Mouse (Mus musculus) kidney, postnatal 25 days (tissue): ENCODE results near the gene Pbx1.

ENCODE experiments used
- DNase-seq, 2 experiments: peaks; one replicate each; pipeline ENCODE4 v3.0.0; 2021; ENCODE audit warnings: mixed read lengths in 2 of 2

Pbx1 gene

DNA sequence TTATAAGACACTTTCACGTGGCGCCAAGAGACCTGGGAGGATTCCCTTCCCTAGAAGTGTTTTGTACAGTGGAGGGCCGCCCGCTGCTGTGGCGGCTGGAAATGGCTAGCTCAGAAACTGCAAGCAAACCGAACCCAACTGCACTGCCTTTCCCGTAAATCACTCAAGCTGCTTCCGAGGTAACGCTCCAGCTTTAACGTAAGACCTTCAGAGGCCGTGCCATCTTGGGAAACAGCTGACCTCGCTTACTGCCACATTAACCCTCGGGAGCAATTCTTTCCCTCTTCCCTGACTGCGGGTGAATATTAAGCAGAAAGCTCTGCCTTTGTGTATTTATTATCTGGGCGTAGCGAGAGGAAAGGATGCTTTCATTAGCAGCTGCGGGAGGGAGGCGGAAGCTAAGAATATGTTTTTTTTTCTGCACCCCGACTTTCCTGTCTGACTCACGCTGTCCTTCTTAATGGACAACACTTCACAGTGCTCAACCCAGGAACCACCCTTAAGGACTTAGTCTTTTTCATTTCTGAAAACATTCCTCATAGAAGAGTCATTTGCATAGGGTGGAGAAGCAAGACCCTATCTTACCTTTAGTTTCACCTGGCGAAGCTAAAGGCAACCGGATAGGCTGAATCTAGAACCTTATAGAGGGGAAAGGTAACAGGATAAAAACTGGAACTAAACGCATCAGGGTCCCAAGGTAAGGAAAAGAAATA, 268.4 kb downstream of the Pbx1 start:
- peak; percentile 15 to 48 for DNase-seq

DNA sequence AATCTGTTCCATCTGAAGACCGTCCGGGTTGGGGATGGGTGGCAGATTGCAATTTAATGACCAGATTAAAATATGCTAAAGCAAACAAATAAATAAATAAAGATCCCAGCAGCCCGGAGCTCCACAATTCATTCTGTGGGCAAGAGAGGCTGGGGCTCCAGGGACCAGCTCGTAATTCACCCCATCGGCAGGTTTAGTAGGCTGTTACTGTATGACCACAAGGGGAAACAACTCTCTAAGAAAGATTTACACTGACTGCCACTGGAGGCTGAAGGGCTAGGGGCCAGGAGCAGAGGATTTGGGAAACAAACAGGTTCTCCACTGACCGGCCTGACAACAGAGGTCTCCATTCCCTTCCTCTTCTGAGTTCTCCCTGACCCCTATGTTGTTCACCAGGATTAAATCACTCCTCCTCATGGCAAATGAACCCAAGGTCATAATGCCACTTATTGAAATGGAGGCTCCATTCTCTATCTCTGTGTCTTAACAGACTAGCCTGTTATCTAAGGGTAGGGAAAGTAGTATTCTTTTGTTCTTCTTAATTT, 292.9 kb downstream of the Pbx1 start:
- no peak for DNase-seq

- no peak for DNase-seq
Measured at GRCm38 (mm10) chr1:168138669-168139068, 293.4 kb downstream of the Pbx1 start.

DNA sequence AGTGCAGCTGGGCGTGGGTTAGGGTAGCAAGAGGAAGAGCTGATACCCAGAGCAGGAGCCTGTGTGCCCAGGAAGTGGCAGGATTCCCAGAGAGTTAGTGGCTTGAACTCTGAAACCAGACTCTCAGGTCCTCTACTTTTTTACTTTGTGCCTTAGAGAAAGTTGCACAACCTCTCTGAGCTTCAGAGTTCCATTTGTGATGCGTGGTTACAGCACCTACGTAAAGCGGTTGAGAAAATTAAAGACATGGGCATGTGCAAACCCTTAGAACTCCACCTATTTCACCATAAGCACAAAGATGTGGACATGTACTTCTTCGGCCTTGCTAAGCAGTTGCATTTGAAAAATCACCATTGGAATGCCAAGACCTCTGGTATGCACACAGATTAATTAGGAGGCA, 294.2 kb downstream of the Pbx1 start:
- DNase-seq = no peak

DNA sequence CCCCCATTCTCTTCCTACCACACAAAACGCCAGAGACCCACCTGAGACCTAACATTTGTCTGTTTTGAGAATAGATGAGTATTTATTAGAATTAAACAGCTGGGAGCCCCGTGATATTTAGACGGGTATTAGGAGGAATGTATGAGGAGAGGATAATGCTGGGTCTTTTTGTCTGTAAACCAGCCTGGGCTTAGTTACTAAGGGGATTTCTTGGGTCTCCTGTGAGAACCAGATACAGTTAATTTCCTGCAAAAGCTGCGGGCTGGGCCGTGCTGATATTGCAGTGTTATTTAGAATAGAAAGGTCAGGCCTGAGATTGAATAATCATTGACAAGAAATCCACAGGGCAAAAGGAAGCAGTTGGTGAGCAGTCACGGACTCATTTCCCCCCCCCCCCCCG, 296.5 kb downstream of the Pbx1 start:
- DNase-seq = no peak

DNA sequence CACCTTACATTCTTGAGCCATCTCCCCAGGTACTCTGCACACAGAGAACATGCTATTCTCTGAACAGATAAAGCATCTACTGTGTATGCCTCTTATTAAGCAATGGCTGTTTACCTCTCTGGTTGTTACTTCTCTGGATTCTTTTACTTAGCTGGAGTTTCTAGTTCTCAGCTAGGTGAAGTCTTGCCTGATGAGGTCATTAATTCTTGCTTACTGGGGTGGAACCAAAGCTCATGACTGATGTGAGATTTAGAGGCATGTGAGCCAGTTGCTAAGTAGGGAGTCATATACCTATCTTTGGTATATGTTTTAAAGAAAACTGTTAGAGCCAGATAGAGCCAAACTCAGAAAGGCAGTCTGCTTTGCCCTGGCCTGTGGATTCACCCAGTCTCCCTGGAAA, 298.4 kb downstream of the Pbx1 start:
- peak in 1 of 2 experiments; percentile 11 for DNase-seq

- no peak for DNase-seq
Measured at GRCm38 (mm10) chr1:168128004-168128403, 304.1 kb downstream of the Pbx1 start.

DNA sequence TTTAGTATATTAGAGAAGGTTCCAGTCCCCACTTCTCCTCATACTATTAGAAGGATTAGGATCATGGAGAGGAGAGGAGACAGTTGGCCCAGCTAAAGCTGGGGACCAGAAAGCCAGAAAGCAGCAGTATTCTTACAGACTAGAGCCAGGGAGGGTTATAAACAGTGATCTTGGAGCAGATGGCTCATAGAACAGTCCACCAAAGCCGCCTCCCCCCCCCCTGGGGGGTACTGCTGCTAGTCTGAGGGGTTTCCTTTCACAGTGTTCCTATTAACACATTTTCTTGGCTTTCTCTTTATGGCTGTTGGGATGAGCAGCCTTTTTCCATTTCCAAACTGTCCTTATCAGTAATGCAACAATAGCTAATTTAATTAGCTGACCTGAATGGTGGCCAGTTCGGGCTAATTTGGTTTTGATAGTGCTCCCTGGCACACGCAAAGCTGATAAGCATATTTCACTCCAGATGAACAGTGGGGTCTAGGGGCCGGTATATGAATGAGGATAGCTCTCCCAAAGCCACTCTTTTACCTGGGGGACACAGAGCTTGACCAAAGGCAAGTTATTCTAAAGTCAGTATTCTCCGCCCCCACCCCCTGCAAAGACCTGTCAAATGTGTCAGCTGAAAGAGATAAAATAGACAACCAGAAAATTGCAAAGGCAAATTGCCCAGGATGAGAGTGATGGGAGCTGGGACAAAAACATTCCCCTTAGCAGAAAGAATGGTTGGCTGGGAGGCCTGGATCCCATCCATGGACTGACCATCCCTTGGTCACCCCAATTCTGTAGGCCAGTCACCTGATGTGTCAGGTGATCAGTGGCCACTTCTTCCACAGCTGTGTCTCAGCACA, 307.2 kb downstream of the Pbx1 start:
- no peak for DNase-seq

GRCm38 (mm10) chr1:168118077-168118476, 314.0 kb downstream of the Pbx1 start:
- no peak for DNase-seq

DNA sequence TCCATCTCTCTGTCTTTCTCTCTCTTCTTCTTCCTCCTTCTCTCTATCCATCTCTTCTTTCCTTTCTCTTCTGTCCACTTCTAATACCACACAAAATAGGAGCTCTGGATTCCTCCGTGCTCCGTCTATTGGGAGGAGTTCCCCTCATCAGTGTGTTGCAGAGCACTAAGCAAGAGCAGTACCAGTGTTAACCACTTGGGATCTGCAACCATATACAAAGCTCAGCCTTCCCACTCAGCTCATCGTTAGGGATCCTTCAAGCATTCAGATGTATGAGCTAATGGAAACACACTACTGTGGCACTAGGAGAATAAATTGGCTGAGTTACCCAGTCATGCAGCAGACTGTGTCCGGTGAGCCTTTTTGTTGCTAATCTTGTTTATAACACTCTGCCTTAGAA, 314.7 kb downstream of the Pbx1 start:
- DNase-seq = no peak

DNA sequence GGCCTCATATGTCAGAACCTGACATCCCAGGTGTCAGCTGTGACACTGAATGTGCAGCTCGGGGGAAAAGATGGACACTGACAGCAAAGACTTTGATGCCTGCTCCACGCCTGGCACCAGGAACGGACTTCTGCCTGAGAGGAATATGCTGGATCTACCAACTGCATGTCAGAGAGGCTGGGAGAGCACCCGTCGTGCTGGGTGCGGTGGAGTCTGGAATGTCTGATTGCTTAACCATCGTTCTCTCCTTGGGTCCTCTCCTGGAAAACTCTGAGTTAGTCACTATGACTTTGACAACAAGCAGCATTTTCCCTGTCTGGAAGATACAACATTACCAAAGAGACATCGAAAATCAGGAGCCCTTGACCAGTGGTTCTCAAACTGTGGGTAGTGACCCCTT, 322.3 kb downstream of the Pbx1 start:
- no peak for DNase-seq

GRCm38 (mm10) chr1:168103821-168104220, 328.2 kb downstream of the Pbx1 start:
- DNase-seq = no peak

DNA sequence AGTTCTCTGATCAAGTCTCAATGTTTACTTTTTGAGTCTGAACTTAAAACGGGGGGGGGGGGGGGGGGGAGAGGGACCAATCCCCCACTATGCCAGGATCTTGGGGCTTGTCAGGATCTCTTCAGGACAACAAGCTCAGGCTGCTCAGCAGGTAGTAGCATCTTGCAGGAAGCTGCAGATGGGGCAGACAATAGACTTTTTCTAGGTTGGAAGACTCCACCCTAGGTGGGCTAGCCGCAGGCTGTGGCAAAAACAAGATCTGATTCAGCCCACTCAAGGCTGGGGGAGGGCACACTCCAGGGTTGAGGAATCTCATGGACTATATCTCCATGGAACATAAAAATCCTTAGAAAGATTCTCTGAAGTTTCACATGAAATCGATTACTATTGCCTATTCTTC, 330.6 kb downstream of the Pbx1 start:
- no peak for DNase-seq

- no peak for DNase-seq
Measured at GRCm38 (mm10) chr1:168098806-168099205, 333.3 kb downstream of the Pbx1 start.

- no peak for DNase-seq
Measured at GRCm38 (mm10) chr1:168094671-168095070, 337.4 kb downstream of the Pbx1 start.

GRCm38 (mm10) chr1:168093044-168093443, 339.0 kb downstream of the Pbx1 start:
- peak in 1 of 2 experiments; percentile 47 for DNase-seq

GRCm38 (mm10) chr1:168091627-168092026, 340.4 kb downstream of the Pbx1 start:
- DNase-seq = no peak

- DNase-seq = no peak
Measured at GRCm38 (mm10) chr1:168088680-168089079, 343.4 kb downstream of the Pbx1 start.

- DNase-seq = no peak
Measured at GRCm38 (mm10) chr1:168079394-168079767, 352.7 kb downstream of the Pbx1 start.

- no peak for DNase-seq
Measured at GRCm38 (mm10) chr1:168078746-168079393, 353.2 kb downstream of the Pbx1 start.

GRCm38 (mm10) chr1:168071974-168072373, 360.1 kb downstream of the Pbx1 start:
- no peak for DNase-seq

GRCm38 (mm10) chr1:168070273-168070910, 361.7 kb downstream of the Pbx1 start:
- no peak for DNase-seq

DNA sequence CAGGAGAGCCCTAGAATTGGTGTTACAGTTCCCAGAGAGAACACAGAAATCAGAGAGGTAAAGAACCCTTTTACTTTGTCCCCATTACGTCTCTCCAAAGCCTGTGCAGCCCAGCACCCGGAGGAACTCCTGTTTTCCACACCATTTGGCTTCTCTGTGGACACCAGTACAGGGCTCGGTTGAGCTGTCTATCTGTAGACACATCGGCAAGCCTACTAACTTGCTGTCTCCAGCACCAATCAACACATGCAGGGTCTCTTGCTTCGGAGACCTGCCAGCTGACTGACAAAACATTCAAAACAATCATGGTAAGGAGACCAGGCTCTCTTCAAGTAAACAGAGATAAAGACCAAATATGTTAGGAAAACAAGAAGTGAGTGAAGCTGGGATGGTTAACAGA, 362.3 kb downstream of the Pbx1 start:
- DNase-seq = no peak
